Mouse (Mus musculus): ENCODE measurements at regions not wholly inside any gene's neighbourhood (a gene's known extent, or its start where the extent isn't known, plus 50 kb on each side); places are given as distances from the start of the nearest gene placed in this dataset.

- no peak overlapping the region for H3K27ac ChIP-seq (ENCODE audit: low read depth)
- DNase-seq (peak; percentile 24), ATAC-seq (no peak)
- no peaks in the 10 kb centered on the region for H3K36me3 ChIP-seq (replicated peaks; ENCODE audit: insufficient read depth, low read length)
- TF ChIP-seq CTCF (IDR thresholded peaks at IDR 0.05; ENCODE audit: low read depth) (peak; percentile 54), EP300 (IDR thresholded peaks at IDR 0.05; ENCODE audit: low read depth) (no peak)
- no peaks in the 10 kb centered on the region for H3K4me1 ChIP-seq (ENCODE audit: insufficient read depth)
- no peak overlapping the region for H3K4me2 ChIP-seq (ENCODE audit: low read depth, low read length)
- H3K9ac ChIP-seq (replicated peaks): no peak overlapping the region
- no peak overlapping the region for H3K4me3 ChIP-seq (ENCODE audit: low read depth, low read length)
- no peaks in the 10 kb centered on the region for H3K27me3 ChIP-seq (ENCODE audit: insufficient read depth, low read length)
- H3K9me3 ChIP-seq (ENCODE audit: low read length): no peaks in the 10 kb centered on the region
- 71% methylated on average over 17 of the region's 17 CpGs for WGBS (ENCODE audit: insufficient replicate concordance)
These were observed 314.9 kb downstream of the Gm49356 start for GRCm38 (mm10) chr15:59203850-59204625.

GRCm38 (mm10) chr15:59205091-59205490 is 316.0 kb downstream of the Gm49356 start:
- no peak overlapping the region for H3K4me2 ChIP-seq (ENCODE audit: low read depth, low read length)
- H3K27ac ChIP-seq (ENCODE audit: low read depth): no peak overlapping the region
- no peak for ATAC-seq
- no peak for DNase-seq
- no peaks in the 10 kb centered on the region for H3K4me1 ChIP-seq (ENCODE audit: insufficient read depth)
- TF ChIP-seq CTCF (IDR thresholded peaks at IDR 0.05; ENCODE audit: low read depth) (no peak), EP300 (IDR thresholded peaks at IDR 0.05; ENCODE audit: low read depth) (no peak)
- no peak overlapping the region for H3K9ac ChIP-seq (replicated peaks)
- no peak overlapping the region for H3K4me3 ChIP-seq (ENCODE audit: low read depth, low read length)
- H3K27me3 ChIP-seq (ENCODE audit: insufficient read depth, low read length): no peaks in the 10 kb centered on the region
- WGBS (ENCODE audit: insufficient replicate concordance): 84% methylated on average over 3 of the region's 3 CpGs
- no peaks in the 10 kb centered on the region for H3K9me3 ChIP-seq (ENCODE audit: low read length)
- H3K36me3 ChIP-seq (replicated peaks; ENCODE audit: insufficient read depth, low read length): no peaks in the 10 kb centered on the region

- Histone ChIP-seq H3K9me3 (ENCODE audit: low read length) (no peaks in the 10 kb centered on the region), H3K27me3 (ENCODE audit: insufficient read depth, low read length) (no peaks in the 10 kb centered on the region), H3K4me2 (ENCODE audit: low read depth, low read length) (no peak overlapping the region), H3K36me3 (replicated peaks; ENCODE audit: insufficient read depth, low read length) (no peaks in the 10 kb centered on the region), H3K4me1 (ENCODE audit: insufficient read depth) (no peaks in the 10 kb centered on the region), H3K27ac (ENCODE audit: low read depth) (no peak overlapping the region), H3K9ac (replicated peaks) (no peak overlapping the region), H3K4me3 (ENCODE audit: low read depth, low read length) (no peak overlapping the region)
- TF ChIP-seq CTCF (IDR thresholded peaks at IDR 0.05; ENCODE audit: low read depth) (no peak), EP300 (IDR thresholded peaks at IDR 0.05; ENCODE audit: low read depth) (no peak)
- ATAC-seq (no peak), DNase-seq (no peak)
- 76% methylated on average over 7 of the region's 7 CpGs for WGBS (ENCODE audit: insufficient replicate concordance)
These were observed 316.4 kb downstream of the Gm49356 start for GRCm38 (mm10) chr15:59205544-59205943.

- Histone ChIP-seq H3K27me3 (ENCODE audit: insufficient read depth, low read length) (no peaks in the 10 kb centered on the region), H3K9me3 (ENCODE audit: low read length) (no peaks in the 10 kb centered on the region), H3K36me3 (replicated peaks; ENCODE audit: insufficient read depth, low read length) (no peaks in the 10 kb centered on the region), H3K4me1 (ENCODE audit: insufficient read depth) (no peaks in the 10 kb centered on the region), H3K4me2 (ENCODE audit: low read depth, low read length) (no peak overlapping the region), H3K4me3 (ENCODE audit: low read depth, low read length) (no peak overlapping the region), H3K9ac (replicated peaks) (no peak overlapping the region), H3K27ac (ENCODE audit: low read depth) (no peak overlapping the region)
- TF ChIP-seq EP300 (IDR thresholded peaks at IDR 0.05; ENCODE audit: low read depth) (no peak), CTCF (IDR thresholded peaks at IDR 0.05; ENCODE audit: low read depth) (no peak)
- 63% methylated on average over 7 of the region's 7 CpGs for WGBS (ENCODE audit: insufficient replicate concordance)
- DNase-seq (no peak), ATAC-seq (no peak)
These were observed 317.5 kb downstream of the Gm49356 start for GRCm38 (mm10) chr15:59206636-59207035.

- Histone ChIP-seq H3K9me3 (ENCODE audit: low read length) (no peaks in the 10 kb centered on the region), H3K9ac (replicated peaks) (no peak overlapping the region), H3K36me3 (replicated peaks; ENCODE audit: insufficient read depth, low read length) (no peaks in the 10 kb centered on the region), H3K27me3 (ENCODE audit: insufficient read depth, low read length) (no peaks in the 10 kb centered on the region), H3K27ac (ENCODE audit: low read depth) (no peak overlapping the region), H3K4me1 (ENCODE audit: insufficient read depth) (no peaks in the 10 kb centered on the region), H3K4me2 (ENCODE audit: low read depth, low read length) (no peak overlapping the region), H3K4me3 (ENCODE audit: low read depth, low read length) (no peak overlapping the region)
- WGBS (ENCODE audit: insufficient replicate concordance): 51% methylated on average over 4 of the region's 4 CpGs
- ATAC-seq: no peak
- TF ChIP-seq EP300 (IDR thresholded peaks at IDR 0.05; ENCODE audit: low read depth) (no peak), CTCF (IDR thresholded peaks at IDR 0.05; ENCODE audit: low read depth) (no peak)
- DNase-seq: no peak
These were observed 318.9 kb downstream of the Gm49356 start for GRCm38 (mm10) chr15:59207976-59208375.

- no peaks in the 10 kb centered on the region for H3K27me3 ChIP-seq (ENCODE audit: insufficient read depth, low read length)
- no peak overlapping the region for H3K4me3 ChIP-seq (ENCODE audit: low read depth, low read length)
- no peak for DNase-seq
- no peak overlapping the region for H3K27ac ChIP-seq (ENCODE audit: low read depth)
- no peak overlapping the region for H3K4me2 ChIP-seq (ENCODE audit: low read depth, low read length)
- H3K9ac ChIP-seq (replicated peaks): no peak overlapping the region
- H3K4me1 ChIP-seq (ENCODE audit: insufficient read depth): no peaks in the 10 kb centered on the region
- ATAC-seq: no peak
- 64% methylated on average over 3 of the region's 3 CpGs for WGBS (ENCODE audit: insufficient replicate concordance)
- H3K36me3 ChIP-seq (replicated peaks; ENCODE audit: insufficient read depth, low read length): no peaks in the 10 kb centered on the region
- TF ChIP-seq EP300 (IDR thresholded peaks at IDR 0.05; ENCODE audit: low read depth): no peak
- no peak for TF ChIP-seq CTCF (IDR thresholded peaks at IDR 0.05; ENCODE audit: low read depth)
- H3K9me3 ChIP-seq (ENCODE audit: low read length): no peaks in the 10 kb centered on the region
These were observed 323.3 kb downstream of the Gm49356 start for GRCm38 (mm10) chr15:59212362-59212761.

Data from liver, postnatal 0 days (tissue).